Mouse (Mus musculus) midbrain, postnatal 0 days (tissue): Measurements from ENCODE around the gene Spag7. TPM values are rescaled to one million over a fixed set of nuclear protein-coding genes. Genes with fewer than 3 reads are reported as not detected.

Experiments used
- ATAC-seq: fragments of 200-750 bp; cut with Nextera tagmentation; 2 replicates; pipeline ENCODE4 v1.8.0; 2017; ENCODE audit warnings: moderate number of reproducible peaks, mild to moderate bottlenecking, moderate TSS enrichment, moderate library complexity; ENCODE audit not compliant: low FRiP score
- DNase-seq: peaks from one replicate; pipeline ENCODE4 v3.0.0-alpha.2; 2015; ENCODE audit warnings: low spot score
- H3K27ac ChIP-seq: fragments of 300-500 bp; sonication (generic); 2 replicates; pipeline ENCODE4 v1.5.1; 2014; ENCODE audit warnings: low read depth, mild to moderate bottlenecking, low read length, mixed read lengths
- H3K27me3 ChIP-seq: fragments of 300-500 bp; sonication (generic); 2 replicates; pipeline ENCODE4 v1.6.1; 2014; ENCODE audit warnings: low read length, control low read depth, mixed read lengths; ENCODE audit not compliant: insufficient read depth
- H3K36me3 ChIP-seq: fragments of 300-500 bp; sonication (generic); 2 replicates; pipeline ENCODE4 v1.6.1; 2014; ENCODE audit warnings: low read length, control low read depth, mixed read lengths; ENCODE audit not compliant: insufficient read depth
- H3K4me1 ChIP-seq: fragments of 300-500 bp; sonication (generic); 2 replicates; pipeline ENCODE4 v1.6.1; 2014; ENCODE audit warnings: mild to moderate bottlenecking, control low read depth, antibody characterized with exemption, low read length, mixed read lengths; ENCODE audit not compliant: insufficient read depth
- H3K4me2 ChIP-seq: fragments of 300-500 bp; sonication (generic); 2 replicates; pipeline ENCODE4 v1.6.1; 2014; ENCODE audit warnings: low read depth, mild to moderate bottlenecking, low read length, mixed read lengths; ENCODE audit not compliant: poor library complexity, severe bottlenecking
- H3K4me3 ChIP-seq: fragments of 300-500 bp; sonication (generic); 2 replicates; pipeline ENCODE4 v1.5.1; 2014; ENCODE audit warnings: low read depth, mild to moderate bottlenecking, low read length, moderate library complexity
- H3K9ac ChIP-seq: fragments of 300-500 bp; sonication (generic); replicated peaks from 2 replicates; pipeline ENCODE4 v1.6.1; 2014; ENCODE audit warnings: mild to moderate bottlenecking, low read length, moderate library complexity, mixed read lengths; ENCODE audit not compliant: poor library complexity, severe bottlenecking
- H3K9me3 ChIP-seq: fragments of 300-500 bp; sonication (generic); 2 replicates; pipeline ENCODE4 v1.6.1; 2016; ENCODE audit warnings: low read length, control low read depth
- CTCF ChIP-seq: IDR thresholded peaks from 2 replicates; pipeline ENCODE4 v1.5.1; 2016; ENCODE audit warnings: antibody characterized with exemption, mild to moderate bottlenecking
- WGBS: fragments of 180-500 bp; shearing (Covaris S2); extraction: QIAGEN DNeasy Blood & Tissue Kit; methylation state at CpG from one replicate; pipeline ENCODE4 v1.1.7; 2014; 5-methylcytosine and 5-hydroxymethylcytosine counted together
- polyA plus RNA-seq: library from polyadenylated mRNA; unstranded; fragments of >200 nt; fragmentation: Nextera tagmentation; extraction: Ambion mirVana; gene quantifications from 2 replicates; pipeline ENCODE4 v1.2.1, GENCODE M21; 2015
- total RNA-seq: library from RNA; depleted of rRNA; stranded (reverse); fragments of >200 nt; gene quantifications from 2 replicates; pipeline ENCODE4 v1.2.3, GENCODE M21; 2014

Gene Spag7
- total and polyA plus RNA-seq, 2 experiments from 2014 or later, result 41.9 to 131 TPM

DNA sequence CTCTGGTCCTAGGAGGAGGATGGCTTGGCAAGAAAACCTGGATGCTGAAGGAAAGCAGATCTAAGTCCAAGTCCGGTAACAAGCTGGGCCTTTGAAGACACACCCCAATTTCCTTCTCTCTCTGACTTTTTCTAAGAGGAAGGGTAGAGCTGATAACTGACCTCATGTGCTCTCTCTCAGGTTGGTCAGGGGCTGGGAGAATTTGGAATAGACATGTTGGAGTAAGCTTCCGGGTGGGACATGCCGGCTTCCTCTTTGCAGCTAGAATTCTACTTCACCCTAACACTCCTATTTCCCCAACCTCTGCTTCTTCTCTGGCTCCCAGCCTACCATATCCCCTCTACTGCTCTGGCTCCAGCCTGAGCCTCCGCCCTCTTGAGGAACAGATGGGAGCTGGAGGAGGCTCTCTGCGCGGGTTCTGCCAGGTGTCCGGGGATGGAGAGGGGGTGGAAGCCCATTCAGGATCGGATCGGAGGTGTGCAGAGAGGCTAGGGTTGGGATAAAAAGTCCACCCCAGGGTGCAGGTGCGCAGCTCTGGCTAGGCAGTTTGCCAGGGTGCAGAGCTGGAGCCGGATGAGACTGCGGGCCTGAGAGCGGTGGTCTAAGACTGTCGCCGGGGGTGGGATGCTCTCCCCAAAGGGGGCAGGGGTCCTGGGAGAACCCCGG lies 17.8 kb upstream of the Spag7 start:
- Histone ChIP-seq H3K9ac (peak overlapping the region; percentile 89), H3K4me1 (peaks cover 14% of the 10 kb centered on the region), H3K9me3 (no peaks in the 10 kb centered on the region), H3K36me3 (peaks cover 15% of the 10 kb centered on the region), H3K4me2 (peak overlapping the region; percentile 59), H3K27ac (peak overlapping the region; percentile 80), H3K27me3 (no peaks in the 10 kb centered on the region), H3K4me3 (peak overlapping the region; percentile 76)
- WGBS, result 4% methylated on average over 16 of the region's 16 CpGs
- DNase-seq (peak; percentile 57), ATAC-seq (no peak; the same call in 1 of the 2 replicates)
- peak; percentile 35 for TF ChIP-seq CTCF

DNA sequence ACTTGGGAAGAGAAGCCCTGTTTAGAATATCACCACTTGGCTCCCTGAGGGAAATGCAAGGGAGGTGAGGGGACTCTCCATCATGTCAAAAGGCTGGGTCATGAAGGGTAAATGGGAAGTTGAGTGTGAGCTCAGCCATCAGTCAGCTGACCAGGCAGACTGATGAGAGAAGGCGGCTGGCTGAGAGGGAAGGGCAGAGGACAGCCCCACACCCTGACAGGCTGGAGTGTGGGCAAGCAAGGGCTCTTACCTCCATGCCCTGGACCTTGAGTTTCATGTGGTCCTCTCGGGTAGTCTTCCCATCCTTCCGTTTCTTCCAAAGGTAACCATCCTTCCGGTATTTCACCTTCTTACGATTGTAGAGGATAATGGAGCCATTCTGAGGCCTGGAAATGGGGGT lies 14.4 kb upstream of the Spag7 start:
- H3K36me3 ChIP-seq, result peaks cover 37% of the 10 kb centered on the region
- H3K27ac ChIP-seq, result no peak overlapping the region
- no peak overlapping the region for H3K4me2 ChIP-seq
- no peaks in the 10 kb centered on the region for H3K9me3 ChIP-seq
- 94% methylated on average over 5 of the region's 5 CpGs for WGBS
- no peaks in the 10 kb centered on the region for H3K27me3 ChIP-seq
- DNase-seq (no peak), ATAC-seq (no peak)
- peaks cover 10% of the 10 kb centered on the region for H3K4me1 ChIP-seq
- no peak for TF ChIP-seq CTCF
- no peak overlapping the region for H3K9ac ChIP-seq
- no peak overlapping the region for H3K4me3 ChIP-seq

DNA sequence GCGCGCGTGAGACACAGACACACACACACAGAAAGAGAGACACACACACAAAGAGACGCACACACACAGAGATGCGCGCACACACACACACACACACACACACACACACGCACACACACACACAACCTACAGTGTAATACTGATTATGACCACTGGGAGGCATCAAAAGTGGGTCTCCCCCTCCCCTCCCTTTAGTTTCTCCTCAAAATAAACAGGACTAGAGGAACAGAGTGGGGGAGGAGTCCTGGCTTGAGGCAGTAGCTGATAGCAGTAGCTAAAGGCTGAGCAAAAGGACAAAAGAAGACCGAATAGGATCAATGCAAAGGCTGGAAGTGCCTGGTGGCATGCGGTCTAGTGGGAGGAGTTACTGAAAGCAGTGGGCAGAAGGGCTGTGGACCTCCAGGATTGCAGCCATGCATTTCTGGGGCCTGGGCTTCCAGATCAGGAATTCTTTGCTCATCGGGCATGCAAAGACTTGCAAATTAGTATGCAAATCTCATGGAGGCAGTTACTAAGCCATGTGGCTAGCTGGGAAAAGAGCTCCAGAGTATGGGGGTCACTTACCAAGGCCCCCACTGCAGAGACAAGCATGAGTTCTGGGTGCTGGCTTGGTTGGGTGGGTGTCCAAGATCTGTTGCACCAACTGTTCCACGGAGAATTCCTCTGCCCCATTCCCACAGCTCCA lies 12.8 kb upstream of the Spag7 start:
- peak; percentile 90 for TF ChIP-seq CTCF
- peak; percentile 75 for ATAC-seq
- Histone ChIP-seq H3K27me3 (no peaks in the 10 kb centered on the region), H3K4me1 (peaks cover 8% of the 10 kb centered on the region), H3K9me3 (no peaks in the 10 kb centered on the region), H3K27ac (peak overlapping the region; percentile 62), H3K9ac (no peak overlapping the region), H3K36me3 (peaks cover 44% of the 10 kb centered on the region), H3K4me3 (no peak overlapping the region), H3K4me2 (no peak overlapping the region)
- 18% methylated on average over 11 of the region's 11 CpGs for WGBS
- peak; percentile 90 for DNase-seq

DNA sequence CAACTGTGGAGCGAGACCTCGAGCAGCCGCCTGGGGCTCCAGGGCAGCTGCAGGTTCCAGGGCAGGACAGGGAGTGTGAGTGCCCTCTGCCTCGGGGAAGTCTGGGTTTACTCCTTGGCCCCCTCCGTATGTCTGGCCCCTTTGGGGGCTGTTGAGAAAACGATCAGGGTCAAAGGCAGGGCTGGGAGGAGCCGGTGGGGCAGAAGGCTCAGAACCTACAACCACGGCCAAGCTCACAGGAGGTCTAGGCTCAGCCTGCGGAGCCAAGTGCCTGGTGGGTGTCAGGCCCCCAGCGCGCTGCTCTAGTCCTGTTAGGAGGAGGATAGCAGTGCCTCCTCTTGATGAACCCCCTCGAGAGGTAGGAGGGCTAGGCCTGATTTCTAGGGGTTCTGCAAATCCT lies 12.0 kb upstream of the Spag7 start:
- WGBS, result 63% methylated on average over 12 of the region's 12 CpGs
- H3K4me3 ChIP-seq, result no peak overlapping the region
- no peaks in the 10 kb centered on the region for H3K27me3 ChIP-seq
- H3K9ac ChIP-seq, result no peak overlapping the region
- peaks cover 51% of the 10 kb centered on the region for H3K36me3 ChIP-seq
- TF ChIP-seq CTCF, result no peak
- ATAC-seq, result no peak
- peaks cover under 1% of the 10 kb centered on the region; the same call in 1 of the 2 replicates for H3K4me1 ChIP-seq
- H3K9me3 ChIP-seq, result no peaks in the 10 kb centered on the region
- no peak for DNase-seq
- no peak overlapping the region for H3K4me2 ChIP-seq
- H3K27ac ChIP-seq, result no peak overlapping the region

DNA sequence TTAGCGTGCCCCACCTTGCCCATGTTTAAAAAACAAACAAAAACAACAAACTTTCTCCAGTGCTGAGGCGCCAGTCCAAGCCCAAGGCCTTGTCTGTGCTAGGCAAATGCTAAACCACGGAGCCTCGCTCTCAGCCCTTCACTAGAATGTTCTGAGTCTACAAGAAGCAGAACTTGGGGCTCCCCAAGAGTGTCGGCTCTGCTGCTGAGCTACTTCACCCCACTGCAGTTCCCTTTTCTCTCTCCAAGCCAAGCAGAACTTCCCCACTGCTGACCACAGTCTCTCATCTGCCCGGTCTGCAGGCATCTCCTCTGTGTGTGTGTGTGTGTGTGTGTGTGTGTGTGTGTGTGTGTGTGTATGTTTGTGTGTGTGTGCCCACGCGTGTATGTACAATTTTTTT lies 10.7 kb upstream of the Spag7 start:
- no peak for ATAC-seq
- Histone ChIP-seq H3K4me3 (no peak overlapping the region), H3K9ac (no peak overlapping the region), H3K36me3 (peaks cover 64% of the 10 kb centered on the region), H3K27me3 (no peaks in the 10 kb centered on the region), H3K4me1 (no peaks in the 10 kb centered on the region), H3K27ac (no peak overlapping the region), H3K9me3 (no peaks in the 10 kb centered on the region), H3K4me2 (no peak overlapping the region)
- DNase-seq, result no peak
- no peak for TF ChIP-seq CTCF
- WGBS, result 91% methylated on average over 8 of the region's 8 CpGs

DNA sequence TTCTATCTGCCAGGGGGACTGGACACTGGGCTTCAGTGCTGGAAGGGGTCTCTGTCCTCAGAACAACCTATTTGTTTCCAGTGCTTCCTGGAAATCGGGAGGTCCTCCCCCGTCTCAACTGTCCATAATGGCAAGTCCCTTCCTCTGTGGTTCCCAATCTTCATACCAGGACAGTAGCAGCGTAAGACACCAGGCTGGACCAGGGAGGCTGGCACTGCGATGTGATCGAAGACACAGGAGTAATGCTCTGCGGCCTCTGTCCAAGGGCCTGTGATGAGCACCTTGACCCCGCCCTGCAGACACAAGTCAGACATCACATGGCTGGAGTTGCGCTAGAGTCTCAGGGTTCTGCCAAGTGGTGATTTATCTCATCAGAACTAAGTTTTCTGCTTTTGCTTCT lies 10.1 kb upstream of the Spag7 start:
- Histone ChIP-seq H3K27me3 (no peaks in the 10 kb centered on the region), H3K9ac (no peak overlapping the region), H3K27ac (no peak overlapping the region), H3K36me3 (peaks cover 61% of the 10 kb centered on the region), H3K4me1 (no peaks in the 10 kb centered on the region), H3K4me2 (no peak overlapping the region), H3K4me3 (no peak overlapping the region), H3K9me3 (no peaks in the 10 kb centered on the region)
- no peak for TF ChIP-seq CTCF
- 95% methylated on average over 8 of the region's 8 CpGs for WGBS
- ATAC-seq (no peak), DNase-seq (no peak)
